Mouse (Mus musculus) testis, adult 2 months (tissue): ENCODE data around the gene Epp13. TPM values are rescaled to one million over a fixed set of nuclear protein-coding genes. Genes with fewer than 3 reads are reported as not detected.
A peak's percentile ranks its signal among the peaks of the same experiment; 100 is the strongest.
"Not testable (repeated sequence)": the region's sequence is repeated elsewhere in the genome, so short reads cannot be mapped to it uniquely, and the experiment has no call there.

Experiments used
- H3K27ac ChIP-seq: fragments of 200-500 bp; 2 replicates; pipeline ENCODE4 v1.5.1; 2012; ENCODE audit warnings: low read depth, low read length; ENCODE audit not compliant: control insufficient read depth, insufficient read depth
- H3K27me3 ChIP-seq: fragments of 200-500 bp; 2 replicates; pipeline ENCODE4 v1.6.1; 2012; ENCODE audit warnings: mild to moderate bottlenecking, low read length, moderate library complexity; ENCODE audit not compliant: control insufficient read depth, insufficient read depth
- H3K36me3 ChIP-seq: fragments of 200-500 bp; 2 replicates; pipeline ENCODE4 v1.6.1; 2012; ENCODE audit warnings: mild to moderate bottlenecking, low read length; ENCODE audit not compliant: control insufficient read depth, insufficient read depth
- H3K4me1 ChIP-seq: fragments of 200-500 bp; 2 replicates; pipeline ENCODE4 v1.6.1; 2012; ENCODE audit warnings: low read length; ENCODE audit not compliant: control insufficient read depth, insufficient read depth
- H3K4me3 ChIP-seq: fragments of 200-500 bp; 2 replicates; pipeline ENCODE4 v1.5.1; 2012; ENCODE audit warnings: low read depth, mild to moderate bottlenecking, low read length, moderate library complexity, mixed read lengths; ENCODE audit not compliant: control insufficient read depth
- CTCF ChIP-seq: fragments of 200-500 bp; IDR thresholded peaks from 2 replicates; pipeline ENCODE4 v1.5.1; 2012; ENCODE audit warnings: low read depth, mild to moderate bottlenecking, inconsistent platforms, low read length, moderate library complexity; ENCODE audit not compliant: control insufficient read depth, insufficient read depth, insufficient replicate concordance
- POLR2A ChIP-seq: fragments of 200-500 bp; IDR thresholded peaks from 2 replicates; pipeline ENCODE4 v1.6.1; 2012; ENCODE audit warnings: low read depth, mild to moderate bottlenecking, inconsistent platforms, low read length, moderate library complexity; ENCODE audit not compliant: control insufficient read depth
- polyA plus RNA-seq: library from polyadenylated mRNA; depleted of rRNA; stranded (reverse); fragments of >200 nt; gene quantifications from 2 replicates; pipeline ENCODE4 v1.2.3, GENCODE M21; 2012; rRNA removed

Epp13 gene
- polyA plus RNA-seq: 0.35 and 0.46 TPM in 2 replicates

DNA sequence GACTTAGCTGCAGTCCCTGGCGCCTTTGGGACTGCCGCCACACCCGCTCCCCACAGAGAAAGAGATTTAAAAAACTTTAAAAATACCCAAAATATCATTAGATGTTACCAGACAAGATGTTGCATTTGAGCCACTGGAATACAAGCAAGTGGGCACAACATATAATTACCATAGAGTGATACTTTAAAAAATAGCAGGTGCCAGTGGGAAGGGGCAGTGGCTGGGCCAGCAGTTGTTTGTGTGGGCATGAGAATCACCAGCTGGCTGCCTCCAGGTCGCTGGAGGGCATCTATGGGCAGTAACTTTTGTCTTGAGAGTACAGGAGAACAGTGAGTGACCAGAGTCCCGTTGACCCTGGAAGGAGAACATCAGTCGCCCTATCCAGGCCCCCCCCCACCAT is at the start of gene Epp13:
Gene Epp13 (plus strand): TSS at position 301 of the 400 bp plus-strand sequence.
- TF ChIP-seq POLR2A (no peak), CTCF (no peak)
- no peaks in the 10 kb centered on the region for H3K36me3 ChIP-seq
- H3K27ac ChIP-seq: no peak within 1 kb of the TSS
- H3K4me3 ChIP-seq: no peak within 1 kb of the TSS
- no peaks in the 10 kb centered on the region for H3K4me1 ChIP-seq
- no peaks in the 10 kb centered on the region for H3K27me3 ChIP-seq

DNA sequence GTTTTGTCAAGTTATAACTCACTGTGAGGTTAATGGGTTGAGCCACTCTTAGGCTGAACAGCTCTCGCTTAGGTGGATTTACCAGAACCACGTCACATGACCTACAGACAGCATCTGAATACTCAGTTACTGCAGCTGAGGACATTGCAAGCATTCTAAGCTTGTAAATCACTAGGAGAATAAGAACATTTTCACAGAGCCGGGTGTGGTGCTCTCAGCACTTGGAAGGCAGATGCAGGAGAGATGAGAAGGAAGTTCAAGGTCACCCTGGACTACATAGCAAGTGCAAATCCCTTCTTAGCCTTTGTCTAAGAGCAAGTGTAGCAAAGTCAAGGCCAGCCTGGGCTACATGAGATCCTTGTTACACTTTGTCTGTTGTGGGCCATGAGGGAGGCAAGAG is 48.3 kb upstream of the Epp13 start:
- no peak overlapping the region for H3K4me3 ChIP-seq
- no peaks in the 10 kb centered on the region for H3K36me3 ChIP-seq
- H3K4me1 ChIP-seq: peaks cover 2% of the 10 kb centered on the region; the same call in 1 of the 2 replicates
- no peak overlapping the region for H3K27ac ChIP-seq
- H3K27me3 ChIP-seq: no peaks in the 10 kb centered on the region
- TF ChIP-seq POLR2A: no peak
- no peak for TF ChIP-seq CTCF

DNA sequence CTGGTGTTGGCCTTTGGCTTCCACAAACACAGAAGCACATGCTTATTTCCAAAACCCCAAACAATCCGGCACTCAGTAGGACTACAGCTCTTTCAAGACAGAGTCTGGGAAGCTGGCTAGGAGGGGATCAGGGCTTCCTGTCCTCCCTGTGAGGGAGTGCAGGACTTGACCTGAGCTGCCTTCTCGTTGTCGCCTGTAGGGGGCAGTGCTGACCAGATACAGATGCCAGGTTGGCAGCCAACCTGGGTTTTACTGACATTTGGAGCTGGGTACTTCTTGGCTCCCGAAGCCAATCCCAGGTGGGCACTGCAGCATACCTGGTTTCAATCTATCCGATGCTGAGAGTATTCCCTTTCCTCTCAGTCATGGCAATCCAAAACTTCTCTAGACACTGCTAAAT is 39.4 kb upstream of the Epp13 start:
- H3K4me3 ChIP-seq: no peak overlapping the region
- H3K36me3 ChIP-seq: no peaks in the 10 kb centered on the region
- H3K27ac ChIP-seq: no peak overlapping the region
- TF ChIP-seq POLR2A (no peak), CTCF (peak; percentile 84; the same call in 1 of the 2 replicates)
- peaks cover 5% of the 10 kb centered on the region for H3K4me1 ChIP-seq
- no peaks in the 10 kb centered on the region for H3K27me3 ChIP-seq

DNA sequence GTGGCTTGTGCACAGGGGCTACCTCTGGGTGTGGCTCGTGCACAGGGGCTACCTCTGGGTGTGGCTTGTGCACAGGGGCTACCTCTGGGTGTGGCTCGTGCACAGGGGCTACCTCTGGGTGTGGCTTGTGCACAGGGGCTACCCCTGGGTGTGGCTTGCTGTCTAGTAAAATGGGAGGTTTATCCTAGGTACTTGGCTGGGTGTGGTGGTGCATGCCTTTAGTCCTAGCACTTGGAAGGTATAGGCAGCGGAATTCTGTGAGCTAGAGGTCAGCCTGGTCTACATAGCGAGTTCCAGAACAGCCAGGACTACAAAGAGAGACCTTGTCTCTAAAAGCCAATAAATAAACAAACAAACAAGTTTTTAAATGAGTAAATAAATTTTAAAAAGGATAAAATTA is 37.8 kb upstream of the Epp13 start:
- not testable (repeated sequence) for H3K27me3 ChIP-seq, H3K27ac ChIP-seq, H3K4me3 ChIP-seq, H3K4me1 ChIP-seq, H3K36me3 ChIP-seq

DNA sequence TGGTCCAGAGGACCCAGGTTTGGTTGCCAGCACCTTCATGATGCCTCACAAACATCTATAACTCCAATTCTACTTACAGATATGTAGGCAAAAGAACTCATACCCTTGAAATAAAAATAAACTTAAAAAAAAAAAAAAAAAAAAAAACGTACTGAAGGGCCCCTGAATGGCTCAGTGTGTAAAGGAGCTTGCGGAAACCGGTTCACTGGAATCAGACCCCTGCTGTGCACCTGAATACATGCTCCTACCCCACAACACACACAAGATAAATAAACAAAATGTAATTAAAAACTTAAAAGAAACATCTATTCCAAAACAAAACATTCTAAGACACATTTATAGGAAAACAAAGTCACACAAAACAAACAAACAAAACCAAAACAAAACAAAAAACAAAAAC is 32.4 kb upstream of the Epp13 start:
- Histone ChIP-seq H3K4me3 (no peak overlapping the region), H3K27me3 (no peaks in the 10 kb centered on the region), H3K36me3 (no peaks in the 10 kb centered on the region), H3K27ac (no peak overlapping the region), H3K4me1 (peaks cover 9% of the 10 kb centered on the region)
- TF ChIP-seq CTCF (no peak), POLR2A (no peak)

DNA sequence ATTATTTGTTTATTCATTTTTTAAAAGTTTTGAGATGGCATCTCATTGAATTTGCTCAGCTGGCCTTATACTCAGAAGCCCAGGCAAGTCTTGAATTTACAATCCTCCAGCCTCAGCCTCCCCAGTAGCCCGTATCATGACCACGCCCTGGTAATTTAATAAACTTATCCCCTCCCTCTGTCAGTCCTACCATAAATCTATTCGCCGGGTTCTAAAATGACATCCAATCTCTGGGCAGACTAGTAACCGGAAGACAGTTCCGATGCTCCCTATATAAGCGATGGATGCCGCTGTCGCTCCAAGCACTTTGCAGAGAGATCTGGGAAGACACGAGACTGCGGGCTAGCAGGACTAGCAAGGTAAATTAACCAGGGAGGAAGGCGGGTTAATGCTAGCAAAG is 30.5 kb upstream of the Epp13 start, which contains the start of gene Zscan5b:
Gene Zscan5b (plus strand): TSS at position 301 of the 400 bp plus-strand sequence.
- Histone ChIP-seq H3K27ac (no peak within 1 kb of the TSS), H3K4me1 (peaks cover 9% of the 10 kb centered on the region), H3K27me3 (no peaks in the 10 kb centered on the region), H3K36me3 (no peaks in the 10 kb centered on the region), H3K4me3 (no peak within 1 kb of the TSS)
- TF ChIP-seq POLR2A (no peak), CTCF (no peak)

DNA sequence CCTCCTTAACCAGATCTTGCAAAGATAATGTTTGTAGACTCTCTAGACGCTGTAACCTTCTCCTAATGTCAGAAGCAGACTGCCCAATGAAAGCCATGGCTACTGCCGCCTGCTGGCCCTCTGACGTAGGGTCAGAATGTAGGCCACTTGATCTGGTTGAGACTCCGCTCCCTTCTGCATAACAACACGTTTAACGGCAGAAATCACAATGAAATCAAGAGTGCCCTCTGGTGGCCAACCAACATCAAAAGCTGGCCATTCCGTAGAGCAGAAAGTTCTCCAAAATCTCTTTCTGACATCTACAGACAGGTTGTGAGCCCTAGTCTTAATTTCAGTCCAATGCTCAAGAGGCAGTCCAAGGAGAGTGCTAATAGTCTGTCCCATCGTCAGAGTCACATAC is 24.0 kb upstream of the Epp13 start:
- not testable (repeated sequence) for H3K27me3 ChIP-seq, H3K4me1 ChIP-seq, H3K4me3 ChIP-seq, H3K27ac ChIP-seq, H3K36me3 ChIP-seq

DNA sequence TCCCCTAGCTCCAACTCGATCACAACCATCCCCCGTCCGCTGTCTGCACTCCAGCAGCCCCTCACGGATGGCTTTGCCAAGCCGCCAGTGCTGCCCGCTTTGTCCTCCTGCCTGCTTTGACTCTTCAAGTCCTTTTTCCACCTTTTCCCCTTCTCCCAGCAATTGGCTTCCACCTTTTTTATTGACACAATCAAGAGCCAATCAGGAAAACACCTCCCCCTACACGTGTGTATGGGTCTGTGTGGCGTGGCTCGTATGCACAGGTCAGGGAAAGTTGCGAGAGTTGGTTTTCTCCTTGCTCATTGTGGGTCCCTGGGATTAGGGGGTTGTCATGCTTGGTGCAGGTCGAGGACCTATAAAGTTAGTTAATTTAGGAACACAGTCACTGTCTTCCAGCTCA is 12.7 kb upstream of the Epp13 start:
- Histone ChIP-seq H3K4me1 (no peaks in the 10 kb centered on the region), H3K27me3 (no peaks in the 10 kb centered on the region), H3K27ac (no peak overlapping the region), H3K4me3 (no peak overlapping the region), H3K36me3 (no peaks in the 10 kb centered on the region)
- TF ChIP-seq CTCF: no peak
- no peak for TF ChIP-seq POLR2A
